Mouse (Mus musculus) stomach, postnatal 0 days (tissue): ENCODE results near the gene 2300009A05Rik. TPM values are rescaled to one million over a fixed set of nuclear protein-coding genes. Genes with fewer than 3 reads are reported as not detected.

Experiments
- ATAC-seq: fragments of 200-750 bp; cut with Nextera tagmentation; 2 replicates; pipeline ENCODE4 v1.8.0; 2017; ENCODE audit not compliant: low FRiP score, low TSS enrichment
- DNase-seq: peaks from one replicate; pipeline ENCODE4 v3.0.0-alpha.2; 2016; ENCODE audit warnings: low spot score
- H3K27ac ChIP-seq: fragments of 300-500 bp; sonication (generic); replicated peaks from 2 replicates; pipeline ENCODE4 v1.5.1; 2014; ENCODE audit warnings: mild to moderate bottlenecking, control low read depth
- H3K27me3 ChIP-seq: fragments of 300-500 bp; sonication (generic); 2 replicates; pipeline ENCODE4 v1.6.1; 2014; ENCODE audit warnings: low read length; ENCODE audit not compliant: control insufficient read depth, insufficient read depth
- H3K36me3 ChIP-seq: fragments of 300-500 bp; sonication (generic); 2 replicates; pipeline ENCODE4 v1.6.1; 2014; ENCODE audit warnings: low read length, mixed read lengths; ENCODE audit not compliant: control insufficient read depth, insufficient read depth
- H3K4me1 ChIP-seq: fragments of 300-500 bp; sonication (generic); replicated peaks from 2 replicates; pipeline ENCODE4 v1.6.1; 2014; ENCODE audit warnings: antibody characterized with exemption; ENCODE audit not compliant: control insufficient read depth, insufficient read depth
- H3K4me2 ChIP-seq: fragments of 300-500 bp; sonication (generic); replicated peaks from 2 replicates; pipeline ENCODE4 v1.6.1; 2014; ENCODE audit warnings: low read depth, mild to moderate bottlenecking, control low read depth, moderate library complexity
- H3K4me3 ChIP-seq: fragments of 300-500 bp; sonication (generic); 2 replicates; pipeline ENCODE4 v1.5.1; 2014; ENCODE audit warnings: low read depth, low read length, control low read depth
- H3K9ac ChIP-seq: fragments of 300-500 bp; sonication (generic); 2 replicates; pipeline ENCODE4 v1.6.1; 2014; ENCODE audit warnings: mild to moderate bottlenecking, low read length, control low read depth, mixed read lengths
- H3K9me3 ChIP-seq: fragments of 300-500 bp; sonication (generic); 2 replicates; pipeline ENCODE4 v1.6.1; 2016; ENCODE audit warnings: low read length; ENCODE audit not compliant: control insufficient read depth
- CTCF ChIP-seq: IDR thresholded peaks from 2 replicates; pipeline ENCODE4 v1.5.1; 2016; ENCODE audit warnings: antibody characterized with exemption, low read depth, mild to moderate bottlenecking, moderate library complexity
- EP300 ChIP-seq: optimal IDR thresholded peaks from 2 replicates; pipeline ENCODE3; 2016; ENCODE audit warnings: antibody characterized with exemption
- WGBS: fragments of 180-500 bp; shearing (Covaris S2); extraction: QIAGEN DNeasy Blood & Tissue Kit; methylation state at CpG from one replicate; pipeline ENCODE4 v1.1.7; 2014; 5-methylcytosine and 5-hydroxymethylcytosine counted together
- polyA plus RNA-seq: library from polyadenylated mRNA; unstranded; fragments of >200 nt; fragmentation: Nextera tagmentation; extraction: Ambion mirVana; gene quantifications from 2 replicates; pipeline ENCODE4 v1.2.1, GENCODE M21; 2015

Gene 2300009A05Rik
- polyA plus RNA-seq, 1 experiment from 2014 or later = 60.1 TPM

GRCm38 (mm10) chr9:63377270-63378142, 21.5 kb downstream of the 2300009A05Rik start, which contains the start of gene Map2k5:
Gene Map2k5, minus strand, starts transcription at chr9:63377902.
- no peaks in the 10 kb centered on the region for H3K9me3 ChIP-seq
- no peaks in the 10 kb centered on the region for H3K36me3 ChIP-seq
- H3K9ac ChIP-seq = peak within 1 kb of the TSS; percentile 90
- ATAC-seq (peak; percentile 96), DNase-seq (peak; percentile 93)
- H3K4me2 ChIP-seq = peak within 1 kb of the TSS; percentile 84
- TF ChIP-seq CTCF (0 out of 2 replicates have a peak, but pooled peaks have one; percentile 8), EP300 (no peak)
- peak within 1 kb of the TSS; percentile 93 for H3K27ac ChIP-seq
- 1% methylated on average over 49 of the region's 58 CpGs for WGBS
- peak within 1 kb of the TSS; percentile 82 for H3K4me3 ChIP-seq
- H3K4me1 ChIP-seq = peaks cover 3% of the 10 kb centered on the region
- no peaks in the 10 kb centered on the region for H3K27me3 ChIP-seq

- WGBS = 59% methylated on average over 2 of the region's 2 CpGs
- Histone ChIP-seq H3K9ac (no peak overlapping the region), H3K36me3 (0 out of 2 replicates have a peak, but pooled peaks cover 3% of the 10 kb centered on the region), H3K4me3 (no peak overlapping the region), H3K9me3 (no peaks in the 10 kb centered on the region), H3K4me1 (peaks cover 3% of the 10 kb centered on the region), H3K27ac (no peak overlapping the region), H3K27me3 (no peaks in the 10 kb centered on the region), H3K4me2 (no peak overlapping the region)
- TF ChIP-seq EP300 = no peak
- no peak for TF ChIP-seq CTCF
- no peak for DNase-seq
- no peak for ATAC-seq
Measured at GRCm38 (mm10) chr9:63373315-63373714, 25.7 kb downstream of the 2300009A05Rik start.

- ATAC-seq = no peak
- Histone ChIP-seq H3K9me3 (no peaks in the 10 kb centered on the region), H3K4me1 (peaks cover 3% of the 10 kb centered on the region), H3K27me3 (no peaks in the 10 kb centered on the region), H3K27ac (no peak overlapping the region), H3K4me2 (no peak overlapping the region), H3K9ac (no peak overlapping the region), H3K4me3 (no peak overlapping the region), H3K36me3 (0 out of 2 replicates have a peak, but pooled peaks cover 3% of the 10 kb centered on the region)
- 80% methylated on average over 8 of the region's 8 CpGs for WGBS
- no peak for DNase-seq
- no peak for TF ChIP-seq EP300
Measured at GRCm38 (mm10) chr9:63372541-63372940, 26.5 kb downstream of the 2300009A05Rik start.

GRCm38 (mm10) chr9:63360410-63360809, 38.6 kb downstream of the 2300009A05Rik start:
- H3K27ac ChIP-seq = no peak overlapping the region
- DNase-seq (no peak), ATAC-seq (no peak)
- WGBS = 56% methylated on average over 3 of the region's 3 CpGs
- no peaks in the 10 kb centered on the region for H3K27me3 ChIP-seq
- no peaks in the 10 kb centered on the region; the same call in 1 of the 2 replicates for H3K36me3 ChIP-seq
- H3K4me3 ChIP-seq = no peak overlapping the region
- TF ChIP-seq CTCF (peak; percentile 48), EP300 (no peak)
- no peak overlapping the region for H3K4me2 ChIP-seq
- H3K4me1 ChIP-seq = no peaks in the 10 kb centered on the region
- no peak overlapping the region for H3K9ac ChIP-seq
- no peaks in the 10 kb centered on the region for H3K9me3 ChIP-seq

GRCm38 (mm10) chr9:63359016-63359415, 40.0 kb downstream of the 2300009A05Rik start:
- DNase-seq (no peak), ATAC-seq (no peak)
- no peaks in the 10 kb centered on the region for H3K9me3 ChIP-seq
- H3K36me3 ChIP-seq = no peaks in the 10 kb centered on the region; the same call in 1 of the 2 replicates
- 80% methylated on average over 5 of the region's 5 CpGs for WGBS
- H3K9ac ChIP-seq = no peak overlapping the region
- no peak overlapping the region for H3K27ac ChIP-seq
- H3K4me3 ChIP-seq = no peak overlapping the region
- H3K27me3 ChIP-seq = no peaks in the 10 kb centered on the region
- H3K4me1 ChIP-seq = no peaks in the 10 kb centered on the region
- no peak overlapping the region for H3K4me2 ChIP-seq
- TF ChIP-seq CTCF = no peak
- TF ChIP-seq EP300 = no peak

- WGBS = 81% methylated on average over 4 of the region's 4 CpGs
- Histone ChIP-seq H3K36me3 (no peaks in the 10 kb centered on the region; the same call in 1 of the 2 replicates), H3K9ac (no peak overlapping the region), H3K27me3 (no peaks in the 10 kb centered on the region), H3K4me2 (no peak overlapping the region), H3K4me1 (no peaks in the 10 kb centered on the region), H3K4me3 (no peak overlapping the region), H3K9me3 (no peaks in the 10 kb centered on the region), H3K27ac (no peak overlapping the region)
- DNase-seq (no peak), ATAC-seq (no peak)
- TF ChIP-seq CTCF (no peak), EP300 (no peak)
Measured at GRCm38 (mm10) chr9:63356721-63357120, 42.3 kb downstream of the 2300009A05Rik start.
